Mouse (Mus musculus): ENCODE results near the gene Slc5a10. TPM values are rescaled to one million over a fixed set of nuclear protein-coding genes. Genes with fewer than 3 reads are reported as not detected.

Gene Slc5a10
- total RNA-seq, 4 experiments from 2014 or later = 0.23 to 0.55 (median 0.41) TPM

DNA sequence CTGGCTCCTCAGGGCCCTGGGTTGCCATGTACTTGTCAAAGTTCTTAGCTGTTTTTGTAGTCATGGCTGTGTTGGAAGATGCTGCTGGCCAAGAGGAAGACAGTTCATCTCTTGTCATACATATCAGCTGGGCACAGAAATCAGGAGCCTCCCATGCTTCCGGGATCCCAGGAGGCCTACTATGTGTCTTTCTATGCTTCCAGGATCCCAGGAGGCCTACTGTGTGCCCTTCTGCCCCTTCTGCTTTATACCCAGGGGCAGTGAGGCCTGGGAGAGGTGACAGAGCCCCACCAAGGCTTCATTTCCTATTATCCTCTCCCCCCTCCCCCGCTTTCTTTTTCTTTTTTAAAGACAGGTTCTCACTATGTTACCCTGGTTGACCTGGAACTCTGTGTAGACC lies 15.0 kb downstream of the Slc5a10 start:
- DNase-seq (ENCODE audit: low spot score in 2 of 2) = no peak

GRCm38 (mm10) chr11:61702494-61702893 lies 18.1 kb downstream of the Slc5a10 start:
- no peak for DNase-seq (ENCODE audit: low spot score in 2 of 2)

DNA sequence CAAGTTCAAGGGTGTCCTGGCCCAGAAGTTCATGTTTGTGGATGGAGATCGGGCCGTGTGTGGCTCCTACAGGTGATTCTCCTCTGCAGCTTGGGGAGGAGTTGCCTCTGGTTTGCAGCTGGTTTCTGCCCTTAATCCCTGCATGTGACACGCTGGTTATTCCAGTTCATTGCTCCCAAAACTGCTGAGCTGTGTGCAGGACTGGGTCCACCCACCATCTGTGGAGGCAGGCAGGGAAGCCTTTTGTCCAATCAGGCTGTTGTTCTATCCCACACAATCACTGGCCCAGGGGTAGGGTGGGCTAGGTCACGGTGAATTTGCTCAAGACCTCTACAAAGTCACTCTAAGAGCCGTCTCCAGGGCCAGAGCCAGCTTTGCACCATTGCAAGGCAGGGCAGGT lies 18.9 kb downstream of the Slc5a10 start:
- no peak for DNase-seq (ENCODE audit: low spot score in 2 of 2)

GRCm38 (mm10) chr11:61699933-61700332 lies 20.7 kb downstream of the Slc5a10 start:
- DNase-seq (ENCODE audit: low spot score in 2 of 2) = no peak

GRCm38 (mm10) chr11:61699460-61699859 lies 21.2 kb downstream of the Slc5a10 start:
- no peak for DNase-seq (ENCODE audit: low spot score in 2 of 2)

GRCm38 (mm10) chr11:61698852-61699251 lies 21.8 kb downstream of the Slc5a10 start:
- no peak for DNase-seq (ENCODE audit: low spot score in 2 of 2)

GRCm38 (mm10) chr11:61692996-61693395 lies 27.6 kb downstream of the Slc5a10 start:
- DNase-seq (ENCODE audit: low spot score in 2 of 2) = no peak

DNA sequence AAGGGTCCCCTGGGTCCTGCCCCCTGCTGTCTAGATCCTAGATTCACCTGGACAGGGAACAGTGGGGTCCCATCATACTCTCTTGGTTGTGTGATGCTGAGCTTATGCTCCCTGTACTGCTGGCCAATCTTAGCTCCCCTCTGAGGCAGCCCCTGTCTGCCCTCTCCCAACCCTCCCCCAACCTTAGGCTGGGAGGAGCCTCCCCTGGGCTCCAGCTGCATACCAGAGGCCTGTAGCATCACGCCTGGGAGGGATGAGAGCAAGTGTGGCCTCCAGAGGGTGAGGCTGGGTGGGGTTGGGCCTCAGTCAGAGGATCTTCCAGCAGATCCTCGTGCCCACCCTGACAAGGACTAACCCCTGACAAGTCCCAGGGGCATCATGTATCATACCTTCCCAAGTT lies 33.0 kb downstream of the Slc5a10 start:
- DNase-seq (ENCODE audit: low spot score in 2 of 2) = no peak

- DNase-seq (ENCODE audit: low spot score in 2 of 2) = no peak
Observed at GRCm38 (mm10) chr11:61686906-61687453, 33.6 kb downstream of the Slc5a10 start.

GRCm38 (mm10) chr11:61686141-61686540 lies 34.5 kb downstream of the Slc5a10 start:
- DNase-seq (ENCODE audit: low spot score in 2 of 2) = no peak

- DNase-seq (ENCODE audit: low spot score in 2 of 2) = no peak
Observed at GRCm38 (mm10) chr11:61685119-61685725, 35.4 kb downstream of the Slc5a10 start.

DNA sequence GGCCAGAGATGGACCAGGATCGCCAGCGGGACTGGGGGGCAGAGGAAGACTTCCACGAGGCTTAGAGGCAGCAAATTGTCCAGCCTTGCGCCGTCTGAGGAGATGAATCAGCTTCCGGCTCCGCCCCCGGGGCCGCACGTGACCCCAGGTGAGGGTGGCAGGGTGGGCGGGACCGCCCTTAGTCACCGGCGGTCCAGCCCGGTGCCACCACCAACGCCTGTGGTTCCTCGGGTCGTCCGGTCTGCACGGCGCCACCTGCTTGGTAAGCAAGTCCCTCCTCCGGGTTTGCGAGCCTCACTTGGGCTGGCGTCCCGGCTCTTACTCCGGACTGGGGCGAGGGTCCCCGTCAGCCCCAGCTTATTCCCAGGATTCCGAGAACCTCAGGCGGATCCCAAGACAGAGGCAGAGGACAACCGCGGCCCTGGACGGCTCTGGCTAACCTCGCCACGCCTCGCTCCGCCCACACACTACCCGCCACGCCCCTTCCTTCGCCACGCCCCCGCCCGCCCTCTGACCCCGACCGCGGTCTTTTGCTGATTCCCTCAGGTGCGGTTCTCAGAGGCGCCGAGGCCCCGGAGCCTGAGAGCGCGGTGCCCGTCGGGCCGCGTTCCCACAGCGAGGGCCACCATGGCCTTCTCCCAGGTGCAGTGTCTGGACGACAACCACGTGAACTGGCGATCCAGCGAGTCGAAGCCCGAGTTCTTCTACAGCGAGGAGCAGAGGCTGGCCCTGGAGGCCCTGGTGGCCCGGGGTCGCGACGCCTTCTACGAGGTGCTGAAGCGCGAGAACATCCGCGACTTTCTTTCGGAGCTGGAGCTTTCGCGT lies 36.5 kb downstream of the Slc5a10 start, which contains the start of gene Fam83g:
TSS of gene Fam83g (plus strand) at position 185 of the 825 bp plus-strand sequence.
- no peak for DNase-seq (ENCODE audit: low spot score in 2 of 2)

- DNase-seq (ENCODE audit: low spot score in 2 of 2) = no peak
Observed at GRCm38 (mm10) chr11:61679091-61679866, 41.3 kb downstream of the Slc5a10 start.

DNA sequence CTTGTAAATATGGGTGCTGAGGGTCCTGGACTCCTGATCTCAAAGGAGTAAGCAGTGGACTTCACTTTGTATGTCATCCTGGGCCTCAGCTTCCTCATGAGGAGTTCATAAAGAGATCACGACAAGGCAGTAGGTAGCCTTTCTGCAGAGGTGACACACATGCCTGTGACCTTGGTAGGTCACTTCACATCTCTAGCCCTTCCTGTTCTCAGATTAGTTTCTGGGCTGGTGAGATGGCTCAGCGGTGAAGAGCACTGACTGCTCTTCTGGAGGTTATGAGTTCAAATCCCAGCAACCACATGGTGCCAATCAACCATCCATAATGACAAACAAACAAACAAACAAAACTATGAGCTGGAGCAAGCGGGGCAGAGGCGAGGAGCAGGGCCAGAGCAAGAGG lies 42.9 kb downstream of the Slc5a10 start:
- no peak for DNase-seq (ENCODE audit: low spot score in 2 of 2)

GRCm38 (mm10) chr11:61676216-61676854 lies 44.3 kb downstream of the Slc5a10 start:
- no peak for DNase-seq (ENCODE audit: low spot score in 2 of 2)

DNA sequence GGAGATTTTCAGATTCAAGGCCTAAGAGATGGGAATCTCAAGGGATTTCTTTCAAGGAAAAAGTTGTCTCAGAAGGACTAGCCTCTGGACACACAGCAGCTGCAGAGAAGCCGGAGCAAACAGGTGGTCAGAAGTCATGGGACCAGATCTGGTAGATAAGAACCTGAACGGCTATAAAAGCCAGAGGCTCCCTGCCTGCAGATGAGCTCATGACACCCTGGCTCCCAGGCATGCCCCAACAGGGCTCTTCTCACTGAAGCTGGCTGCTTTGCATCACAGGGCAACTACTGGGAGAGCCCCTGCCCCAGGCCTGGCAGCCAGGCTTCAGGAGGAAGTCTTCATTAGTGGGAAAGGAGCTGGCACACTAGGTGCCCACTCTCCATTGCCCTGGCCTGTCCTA lies 45.3 kb downstream of the Slc5a10 start:
- DNase-seq (ENCODE audit: low spot score in 2 of 2) = no peak

GRCm38 (mm10) chr11:61674839-61675159 lies 45.8 kb downstream of the Slc5a10 start:
- DNase-seq (ENCODE audit: low spot score in 2 of 2) = no peak

GRCm38 (mm10) chr11:61674151-61674838 lies 46.3 kb downstream of the Slc5a10 start:
- no peak for DNase-seq (ENCODE audit: low spot score in 2 of 2)

DNA sequence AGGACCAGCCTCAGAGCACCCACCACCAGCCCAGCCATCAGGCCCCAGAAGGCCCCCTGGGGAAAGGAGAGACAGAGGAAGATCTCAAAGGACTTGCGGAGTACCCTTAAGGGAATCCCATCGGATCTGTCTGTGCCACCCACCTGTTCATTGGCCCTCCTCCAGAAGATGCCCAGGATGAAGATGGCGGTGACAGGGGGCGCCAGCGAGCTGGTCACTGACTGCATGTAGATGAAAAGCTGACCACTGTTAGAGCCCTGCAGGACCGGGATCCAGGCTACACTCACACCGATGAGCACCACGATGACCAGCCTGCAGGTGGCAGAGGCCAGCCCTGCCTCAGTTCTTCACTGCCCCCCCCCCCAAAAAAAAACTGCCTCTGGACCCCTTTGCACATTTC lies 46.9 kb downstream of the Slc5a10 start:
- DNase-seq (ENCODE audit: low spot score in 2 of 2) = no peak

GRCm38 (mm10) chr11:61671781-61672383 lies 48.7 kb downstream of the Slc5a10 start:
- DNase-seq (ENCODE audit: low spot score in 2 of 2) = no peak

Data from layer of hippocampus, adult 8-10 months (tissue).